Mouse (Mus musculus): ENCODE data around the gene BC005537. TPM values are rescaled to one million over a fixed set of nuclear protein-coding genes. Genes with fewer than 3 reads are reported as not detected.

The BC005537 gene
- polyA plus RNA-seq (2012; rRNA removed) = 84.9 and 99.8 TPM in 2 replicates

DNA sequence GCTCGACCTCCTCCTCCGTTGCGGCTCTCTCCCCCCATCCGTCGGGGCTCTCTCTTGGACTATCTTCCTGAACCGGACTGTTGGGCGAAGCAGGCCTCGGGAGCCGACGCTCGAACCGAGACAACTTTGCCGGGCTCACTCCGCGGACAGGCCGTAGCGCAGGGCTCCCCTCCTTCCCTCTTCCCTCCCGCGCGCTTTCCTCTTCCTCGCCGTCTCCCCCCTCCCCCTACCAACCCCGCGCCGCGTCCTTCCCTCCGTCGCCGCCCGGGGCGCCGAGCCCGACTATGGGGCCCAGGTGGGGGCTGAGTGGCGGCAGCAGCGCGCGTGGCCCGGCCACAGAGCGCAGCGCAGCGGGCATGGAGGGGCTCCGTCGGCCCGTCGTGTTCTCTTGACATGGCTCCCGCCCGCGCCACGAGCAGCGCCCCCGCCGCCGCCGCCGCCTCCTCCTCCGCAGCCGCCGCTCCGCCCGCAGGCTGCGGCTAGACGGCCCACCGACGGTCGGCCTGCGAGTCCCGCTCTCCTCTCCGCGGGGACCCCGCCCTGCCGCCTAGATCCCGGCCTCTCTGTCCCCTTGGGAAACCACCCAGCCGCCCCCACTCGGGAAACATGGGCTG lies at the start of gene BC005537:
Gene BC005537 (plus strand): TSS at position 350 of the 614 bp plus-strand sequence.

DNA sequence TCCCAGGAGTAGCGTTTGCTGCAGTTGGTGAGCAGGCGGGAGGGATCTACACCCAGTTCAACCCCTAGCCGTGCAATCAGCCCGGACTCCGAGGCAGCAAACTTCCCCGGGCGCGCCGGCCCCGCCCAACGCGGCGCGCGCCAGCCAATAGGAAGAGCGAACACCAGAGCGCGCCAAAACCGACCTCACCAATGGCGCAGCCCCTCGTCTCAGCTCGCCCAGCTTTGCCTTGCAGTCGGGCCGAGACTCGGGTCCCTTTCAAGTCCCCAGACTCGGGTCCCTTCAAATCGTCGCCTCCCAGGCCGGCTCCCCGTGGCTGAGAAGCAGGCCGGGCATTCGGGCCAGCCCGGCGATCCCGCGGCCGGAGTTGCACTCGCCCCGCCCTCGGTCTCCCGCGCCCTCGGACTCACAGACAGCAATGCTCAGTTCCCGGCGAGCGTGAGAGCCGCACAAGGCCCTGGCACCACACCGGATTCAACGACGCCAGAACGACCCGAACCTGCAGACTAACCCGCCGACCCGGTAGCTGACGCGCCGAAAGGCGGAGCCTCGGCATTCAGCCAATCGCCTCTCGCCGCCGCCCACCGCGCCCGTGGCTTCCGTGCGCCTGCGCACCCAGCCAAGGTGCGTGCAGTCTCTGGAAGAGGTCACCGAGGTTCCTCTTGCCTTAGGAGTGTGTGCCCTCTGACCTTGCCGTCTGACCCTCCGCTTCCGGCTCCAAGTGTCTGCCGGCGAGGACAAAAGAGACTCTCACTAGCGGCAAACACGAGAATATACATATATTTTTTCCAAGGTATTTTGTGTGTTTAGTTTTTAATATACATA lies 39.8 kb upstream of the BC005537 start, which contains the start of gene Gmnn:
Gene Gmnn (minus strand): TSS at position 521 of the 825 bp plus-strand sequence.

DNA sequence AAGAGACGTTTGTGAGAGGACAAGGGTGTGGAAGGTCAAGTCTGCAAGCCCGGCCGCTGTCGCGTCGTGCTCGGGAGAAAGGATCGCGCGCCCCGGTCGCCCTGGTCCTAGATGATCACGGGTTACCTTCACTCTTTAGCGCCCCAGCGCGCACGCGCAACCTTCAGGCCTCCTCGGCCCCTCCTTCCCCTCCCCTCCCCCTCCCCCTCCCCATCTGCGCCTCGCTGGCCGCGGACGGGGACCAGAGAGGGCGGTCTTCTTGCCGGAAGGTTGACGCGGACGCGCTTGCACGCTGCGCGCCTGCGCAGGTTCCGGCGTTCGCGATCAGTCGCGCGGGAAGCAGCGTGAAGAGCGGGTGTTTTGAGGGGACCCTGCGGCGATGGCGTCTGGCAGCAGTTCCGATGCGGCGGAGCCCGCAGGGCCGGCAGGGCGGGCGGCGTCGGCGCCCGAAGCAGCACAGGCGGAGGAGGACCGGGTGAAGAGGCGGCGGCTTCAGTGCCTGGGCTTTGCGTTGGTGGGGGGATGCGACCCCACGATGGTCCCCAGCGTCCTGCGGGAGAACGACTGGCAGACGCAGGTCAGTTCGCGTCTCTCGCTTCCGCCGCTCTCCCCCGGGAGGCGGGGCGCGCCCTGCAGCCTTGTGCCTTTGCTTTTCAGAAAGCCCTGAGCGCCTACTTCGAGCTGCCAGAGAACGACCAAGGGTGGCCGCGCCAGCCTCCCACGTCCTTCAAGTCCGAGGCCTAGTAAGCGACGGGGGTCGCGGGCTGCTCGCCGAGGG lies 30.1 kb downstream of the BC005537 start, which contains the start of the genes Acot13 and Tdp2:
Gene Acot13 (minus strand): TSS at position 188 of the 778 bp plus-strand sequence.
Gene Tdp2 (plus strand): TSS at position 327 of the 778 bp plus-strand sequence.

DNA sequence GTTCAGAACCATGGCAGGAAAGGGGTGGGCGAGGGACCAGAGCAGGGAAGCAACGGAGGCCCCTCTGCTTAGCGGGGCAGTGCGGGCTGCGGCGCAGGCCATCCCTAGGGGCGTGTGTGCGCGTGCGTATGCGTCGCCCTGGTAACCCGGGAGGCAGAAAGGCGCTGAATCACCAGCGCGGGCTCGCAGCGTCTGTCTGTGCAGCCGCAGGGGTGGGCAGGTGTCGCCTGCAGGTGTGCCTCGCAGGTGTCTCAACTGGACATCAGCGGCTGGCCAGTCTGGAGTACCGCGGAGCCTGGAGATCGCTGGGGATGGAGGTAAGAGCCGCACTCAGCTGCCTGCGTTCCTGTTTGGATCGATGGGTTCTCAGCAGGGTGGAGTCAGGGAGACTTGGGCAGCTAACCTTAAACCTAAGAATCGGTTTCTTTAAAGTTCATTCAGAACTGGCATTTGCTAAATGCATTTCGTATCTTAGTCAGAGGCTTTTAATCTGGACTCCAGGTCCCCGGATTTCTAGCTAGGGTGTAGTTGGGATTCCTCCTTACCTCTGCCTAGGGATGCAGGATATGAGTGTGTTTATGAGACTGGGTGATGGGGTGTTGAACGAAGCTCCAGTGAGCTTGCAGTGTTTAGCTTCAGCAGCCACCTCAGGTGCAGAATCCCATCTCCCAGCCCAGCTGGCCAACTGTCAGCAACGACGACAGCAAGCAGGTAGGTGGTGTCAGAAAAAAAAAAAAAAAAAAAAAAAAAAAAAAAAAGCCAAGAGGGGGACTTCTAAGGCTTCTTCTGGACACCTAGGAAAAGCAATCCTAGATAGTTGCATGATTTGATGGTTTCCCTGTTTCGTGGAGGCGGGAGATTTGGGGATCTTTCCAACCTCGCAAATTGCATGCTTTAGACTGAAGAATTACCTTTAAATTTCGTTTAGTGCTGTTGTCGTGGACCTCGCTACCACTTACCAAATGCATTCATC lies 43.8 kb downstream of the BC005537 start, which contains the start of gene D130043K22Rik:
Gene D130043K22Rik (plus strand): TSS at position 153 of the 973 bp plus-strand sequence.

Other genes with a start within 250 kb of the BC005537 start
- 7.2 and 9.1 TPM in 2 replicates for gene Ripor2, start 219.5 kb upstream of the BC005537 start, polyA plus RNA-seq (2012; rRNA removed)
- not detected in 2 replicates for gene Armh2, start 60.4 kb upstream of the BC005537 start, polyA plus RNA-seq (2012; rRNA removed)
- 86.7 and 127 TPM in 2 replicates for gene Gmnn, start 39.7 kb upstream of the BC005537 start, polyA plus RNA-seq (2012; rRNA removed)
- gene Acot13, start 29.9 kb downstream of the BC005537 start, polyA plus RNA-seq (2012; rRNA removed) = 22.0 and 47.7 TPM in 2 replicates
- 83.3 and 91.0 TPM in 2 replicates for gene Tdp2, start 30.0 kb downstream of the BC005537 start, polyA plus RNA-seq (2012; rRNA removed)
- 0.47 and 1.3 TPM in 2 replicates for gene D130043K22Rik, start 43.5 kb downstream of the BC005537 start, polyA plus RNA-seq (2012; rRNA removed)
- 10.8 and 12.1 TPM in 2 replicates for gene Aldh5a1, start 136.0 kb downstream of the BC005537 start, polyA plus RNA-seq (2012; rRNA removed)
- 0.31 and 0.43 TPM in 2 replicates for gene Gpld1, start 141.5 kb downstream of the BC005537 start, polyA plus RNA-seq (2012; rRNA removed)
- 34.8 and 35.4 TPM in 2 replicates for gene Mrs2, start 218.7 kb downstream of the BC005537 start, polyA plus RNA-seq (2012; rRNA removed)